Mouse (Mus musculus): Measurements from ENCODE around the gene Pdlim4.

DNA sequence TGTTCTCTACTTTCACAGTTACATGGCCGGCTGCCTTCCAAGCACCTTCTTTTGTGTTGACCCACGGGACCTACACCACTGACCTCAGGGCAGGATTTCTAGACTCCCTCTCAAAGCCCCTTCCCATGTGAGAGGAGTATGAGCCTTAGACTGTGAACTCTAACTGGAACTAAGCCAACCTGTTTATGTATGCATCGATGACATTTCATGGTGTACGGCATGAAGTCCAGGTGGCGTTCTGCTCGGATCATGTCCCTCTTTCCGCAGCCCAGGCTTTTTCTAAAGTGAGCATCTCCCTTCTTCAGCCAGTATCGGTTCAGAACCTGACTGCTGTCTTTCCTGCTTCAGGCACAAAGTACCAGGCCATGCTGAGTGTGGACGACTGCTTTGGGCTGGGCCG lies 48.3 kb upstream of the Pdlim4 start:
- TF ChIP-seq GATA1 (IDR thresholded peaks at IDR 0.05; ENCODE audit: low read length) (no peak), TAL1 (IDR thresholded peaks at IDR 0.05; ENCODE audit: low read length) (no peak)
